Mouse (Mus musculus) adipose tissue, adult 10 weeks (tissue): ENCODE measurements around the gene Neurl2. TPM values are rescaled to one million over a fixed set of nuclear protein-coding genes. Genes with fewer than 3 reads are reported as not detected.

Experiments used
- polyA plus RNA-seq: library from polyadenylated mRNA; stranded (reverse); fragments of 350-450 nt; fragmentation: Illumina TruSeq; extraction: RNeasy Lipid Tissue Mini Kit (QIAGEN cat#74804); gene quantifications from one replicate; pipeline ENCODE4 v1.2.3, GENCODE M21; 2014; ENCODE audit warnings: low read depth, low replicate concordance

The Neurl2 gene
- polyA plus RNA-seq: 3.0 TPM

DNA sequence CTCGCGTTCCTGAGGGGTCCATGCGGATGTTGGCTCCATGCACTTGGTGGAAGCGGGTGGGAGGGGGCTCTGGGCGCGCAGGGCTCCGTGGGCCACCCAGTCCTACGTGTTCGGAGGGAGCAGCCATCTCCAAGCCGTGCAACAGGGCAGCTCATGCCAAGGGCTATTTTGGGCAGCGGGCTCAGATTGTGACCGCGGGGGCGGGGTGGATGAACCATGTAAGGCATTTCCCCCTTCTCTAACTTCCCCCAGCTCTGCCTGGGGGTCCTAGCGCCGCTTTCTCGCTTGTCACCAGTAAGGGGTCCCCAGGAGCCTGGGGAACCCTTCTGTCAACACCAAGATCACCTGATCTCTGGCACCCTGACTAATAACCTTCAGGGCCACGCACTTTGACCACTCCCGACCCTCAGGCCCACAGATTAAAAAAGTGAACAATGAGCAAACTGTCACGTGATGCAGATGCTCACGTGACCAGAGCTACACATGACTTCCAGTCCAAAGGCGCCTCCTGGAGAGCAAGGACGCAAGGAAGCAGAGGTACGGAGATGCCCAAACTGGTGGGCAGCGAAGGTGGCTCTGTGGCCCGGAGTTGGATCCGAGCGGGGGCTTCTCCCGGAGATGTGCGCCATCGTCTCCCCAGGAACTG, at the start of gene Neurl2:
Gene Neurl2, minus strand, starts transcription at position 143 of the 646 bp plus-strand sequence.

DNA sequence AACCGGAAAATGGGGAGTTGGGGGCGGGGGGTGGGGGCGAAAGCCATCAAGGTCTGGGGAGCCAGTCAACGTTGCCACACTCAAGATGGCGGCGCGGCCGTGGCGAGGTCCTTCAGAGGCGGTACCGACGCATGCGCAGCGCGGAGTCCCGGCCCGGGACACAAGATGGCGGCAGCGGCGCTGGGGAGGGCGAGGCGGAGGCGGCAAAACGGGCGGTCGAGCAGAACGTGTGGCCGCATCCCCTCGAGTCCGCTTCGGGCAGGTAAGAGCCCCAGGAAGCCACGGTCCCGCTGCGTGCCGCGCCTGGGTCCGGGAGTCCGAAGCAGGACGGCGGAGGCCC, 45.9 kb upstream of the Neurl2 start, which contains the start of gene Pcif1:
Gene Pcif1, plus strand, starts transcription at position 77 of the 340 bp plus-strand sequence.

DNA sequence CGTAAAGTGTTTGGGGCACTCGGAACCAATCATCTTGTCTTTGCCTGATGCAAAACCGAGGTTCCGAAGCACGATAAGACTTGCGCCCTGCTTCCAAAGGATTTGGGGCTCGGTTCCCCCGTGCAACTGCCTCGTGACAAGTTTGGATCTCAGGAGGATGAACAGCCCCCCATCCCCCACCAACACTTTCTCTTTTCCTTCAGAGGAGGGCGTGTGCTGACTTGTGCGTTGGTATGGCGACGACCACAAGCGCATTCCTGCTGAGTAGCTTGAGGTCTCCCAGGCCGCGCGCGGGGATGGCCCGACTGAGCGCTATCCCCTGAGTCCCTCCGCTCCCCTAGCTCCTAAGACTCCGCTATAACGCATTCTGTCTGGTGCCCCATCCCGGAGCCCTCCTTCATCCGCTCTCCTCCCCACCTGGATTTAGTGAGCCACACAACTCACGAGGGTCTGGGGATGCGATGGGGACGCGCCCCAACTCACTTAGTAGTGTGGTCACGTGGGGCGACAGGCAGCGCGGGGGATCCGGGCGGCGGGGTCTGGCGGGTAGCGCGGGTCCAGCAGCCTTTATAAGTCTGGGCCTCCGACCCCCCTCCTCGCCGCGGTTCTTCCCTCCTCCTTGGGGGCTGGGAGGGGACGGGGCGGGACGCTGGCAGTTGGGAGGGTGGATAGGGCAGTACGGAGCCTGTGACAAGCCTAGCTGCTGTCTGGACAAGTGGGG, 24.0 kb upstream of the Neurl2 start, which contains the start of gene Pltp:
Gene Pltp, minus strand, starts transcription at position 611 of the 721 bp plus-strand sequence.

DNA sequence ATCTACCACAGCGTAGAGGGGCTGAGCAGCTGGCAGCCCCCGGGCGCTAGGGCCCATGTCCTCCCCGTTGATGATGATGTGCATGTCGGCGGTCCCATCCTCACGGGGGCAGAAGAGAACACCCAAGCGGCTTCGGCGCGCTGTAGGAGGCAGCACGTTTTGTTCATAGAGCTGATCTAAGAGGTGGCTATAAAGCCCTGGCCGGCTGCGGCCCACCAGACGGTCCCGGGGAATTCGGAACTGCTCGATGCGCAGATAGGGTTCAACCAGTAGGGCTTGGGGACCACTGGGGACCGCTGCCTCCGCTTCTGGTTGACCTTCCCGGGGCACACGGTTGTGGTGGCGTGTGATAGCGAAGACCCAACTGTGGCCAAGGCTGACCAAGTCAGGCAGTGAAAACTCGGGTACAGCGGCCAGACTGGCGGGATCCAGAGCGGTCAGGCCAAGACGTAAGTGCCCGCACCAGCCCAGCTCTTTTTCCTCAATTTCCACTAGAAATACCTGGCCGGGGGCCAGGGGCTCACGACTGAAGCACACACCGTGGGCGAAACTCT, 431 bp downstream of the Neurl2 start, which contains the start of gene Ctsa:
Gene Ctsa, plus strand, starts transcription at position 126 of the 554 bp plus-strand sequence.

DNA sequence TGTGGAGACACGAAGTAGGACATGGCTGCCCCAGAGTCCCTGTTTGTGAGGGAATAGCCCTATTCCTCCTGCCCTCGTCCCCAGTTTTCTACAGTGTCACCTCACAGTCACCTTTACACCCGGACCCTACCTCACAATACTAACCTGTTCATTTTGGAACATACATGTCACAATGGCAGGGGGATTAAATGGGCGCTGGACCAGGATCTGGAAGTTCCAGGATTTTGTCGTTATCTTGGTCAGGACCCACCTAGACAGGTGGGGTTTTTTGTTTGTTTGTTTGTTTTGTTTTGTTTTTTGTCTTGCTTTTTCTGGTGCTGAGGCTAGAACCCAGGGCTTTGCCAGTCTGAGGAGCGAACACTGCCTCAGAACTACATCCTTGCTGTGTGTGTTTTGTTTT, 4.8 kb downstream of the Neurl2 start, which contains the start of gene Spata25:
Gene Spata25, minus strand, starts transcription at position 101 of the 400 bp plus-strand sequence.

DNA sequence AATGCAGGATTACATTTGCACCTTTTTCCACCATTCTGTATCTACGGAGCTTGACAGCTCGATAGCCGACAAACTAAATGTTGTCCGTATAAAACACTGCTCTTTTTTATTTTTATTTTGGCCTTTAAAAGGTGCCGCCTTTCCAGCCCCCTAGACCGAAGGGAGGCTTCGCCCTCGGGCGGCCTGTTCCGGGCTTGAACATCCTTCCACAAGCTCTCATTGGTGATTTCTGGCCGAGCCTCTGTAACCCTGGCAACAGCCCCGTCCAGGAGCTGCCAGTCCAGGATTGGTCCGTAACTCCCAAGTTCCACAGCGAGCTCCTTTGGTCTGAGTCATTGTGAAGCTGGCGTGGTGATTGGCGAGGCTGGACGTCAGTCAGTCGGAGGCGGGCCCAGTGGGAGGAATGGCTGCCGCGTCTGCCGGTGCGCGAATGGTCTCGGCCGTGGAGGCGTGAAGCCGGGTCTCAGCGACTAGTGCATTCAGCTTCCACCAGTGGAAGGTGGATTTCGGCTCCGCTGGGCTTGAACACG, 10.6 kb downstream of the Neurl2 start, which contains the start of gene Zswim1:
Gene Zswim1, plus strand, starts transcription at position 51 of the 530 bp plus-strand sequence.

DNA sequence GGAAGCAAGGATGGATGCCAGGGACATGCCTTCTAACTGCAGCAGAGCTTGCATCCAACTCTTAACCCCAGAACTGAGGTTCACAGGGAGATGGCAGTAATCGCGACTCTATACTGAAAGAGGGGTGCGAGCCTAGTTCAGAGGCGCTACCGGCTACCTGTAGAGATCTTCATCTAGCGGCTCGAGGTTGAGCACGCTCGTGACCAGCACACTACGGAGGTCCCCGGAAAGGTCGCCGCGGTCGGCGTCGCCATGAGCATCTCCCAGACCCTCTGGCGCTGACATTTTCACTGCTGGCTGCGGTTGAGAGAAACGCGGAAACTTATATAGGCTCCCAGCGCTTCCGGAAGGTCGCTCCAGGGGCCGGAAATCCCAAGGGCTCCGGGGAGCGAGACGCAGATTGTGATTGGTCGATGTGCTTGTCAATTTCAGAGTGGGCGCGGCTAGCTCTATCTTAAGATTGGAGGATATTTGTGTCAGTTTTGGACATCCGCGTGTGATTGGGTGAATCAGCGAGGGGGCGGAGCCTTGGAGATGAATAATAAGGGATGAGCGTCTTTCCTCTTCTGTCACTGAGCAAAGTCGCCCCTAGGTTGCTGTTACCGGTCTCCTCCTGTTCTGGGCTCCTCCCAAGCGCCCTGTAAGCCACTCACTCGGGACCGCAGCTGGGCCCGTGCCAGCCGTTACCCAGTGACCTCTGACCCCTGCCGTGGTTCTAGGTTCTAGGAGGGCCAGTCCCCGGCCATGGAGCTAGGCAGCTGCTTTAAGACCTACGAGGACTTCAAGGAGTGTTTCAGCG, 28.5 kb downstream of the Neurl2 start, which contains the start of the genes Acot8 and Zswim3:
Gene Acot8, minus strand, starts transcription at position 350 of the 799 bp plus-strand sequence.
Gene Zswim3, plus strand, starts transcription at position 566 of the 799 bp plus-strand sequence.

DNA sequence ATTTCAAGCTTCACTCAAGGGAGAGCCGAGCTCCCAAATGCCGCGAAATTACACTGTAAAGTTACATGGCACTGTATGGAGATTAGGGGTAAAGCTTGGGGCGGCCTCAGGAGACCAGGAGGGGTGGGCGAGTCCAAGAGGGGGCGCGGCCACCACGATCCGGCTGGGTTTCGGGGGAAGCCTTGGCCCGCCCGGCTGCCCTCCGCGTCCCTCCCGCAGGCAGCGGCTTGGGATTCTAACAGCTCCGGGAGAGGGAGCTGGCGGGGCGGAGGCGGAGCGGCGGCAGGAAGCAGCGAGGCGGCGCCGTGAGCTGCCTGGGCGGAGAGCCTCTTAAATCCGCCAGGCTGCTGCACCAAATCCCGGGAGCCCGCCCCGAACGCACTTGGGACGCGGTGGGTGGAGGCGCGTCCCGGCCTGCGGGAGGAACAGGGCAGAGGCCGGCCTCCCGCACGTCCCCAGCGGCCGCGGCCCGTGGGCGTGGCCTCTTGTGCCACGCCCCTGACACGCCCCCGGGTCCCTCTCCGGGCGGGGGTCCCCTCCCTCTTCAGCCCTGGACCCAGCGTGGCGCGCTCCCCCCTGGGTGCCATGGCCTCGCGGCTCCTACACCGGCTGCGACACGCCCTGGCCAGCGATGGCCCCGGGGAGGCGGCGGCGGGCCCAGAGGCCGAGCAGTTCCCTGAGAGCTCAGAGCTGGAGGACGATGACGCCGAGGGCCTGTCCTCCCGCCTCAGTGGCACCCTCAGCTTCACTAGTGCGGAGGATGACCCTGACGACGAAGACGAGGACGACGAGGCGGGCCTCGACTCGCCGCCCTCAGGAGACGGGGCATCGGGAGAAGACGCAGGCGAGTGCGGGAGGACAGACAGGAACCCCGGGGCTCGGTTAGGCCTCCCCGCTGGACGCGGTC, 47.5 kb downstream of the Neurl2 start, which contains the start of gene Snx21:
Gene Snx21, plus strand, starts transcription at position 343 of the 907 bp plus-strand sequence.

Other genes with a start within 250 kb of the Neurl2 start
- gene Wfdc6a, start 248.0 kb downstream of the Neurl2 start, polyA plus RNA-seq: 118 TPM
- gene Eppin, start 239.9 kb downstream of the Neurl2 start, polyA plus RNA-seq: 285 TPM
- gene Wfdc6b, start 219.9 kb downstream of the Neurl2 start, polyA plus RNA-seq: 215 TPM
- gene Wfdc8, start 219.8 kb downstream of the Neurl2 start, polyA plus RNA-seq: 244 TPM
- 298 TPM for gene Wfdc16, start 194.7 kb downstream of the Neurl2 start, polyA plus RNA-seq
- 2,863 TPM for gene Wfdc10, start 177.4 kb downstream of the Neurl2 start, polyA plus RNA-seq
- gene Wfdc9, start 176.9 kb downstream of the Neurl2 start, polyA plus RNA-seq: 297 TPM
- 41.2 TPM for gene Wfdc11, start 159.4 kb downstream of the Neurl2 start, polyA plus RNA-seq
- gene Wfdc13, start 148.3 kb downstream of the Neurl2 start, polyA plus RNA-seq: 775 TPM
- gene Spint4, start 135.0 kb downstream of the Neurl2 start, polyA plus RNA-seq: 1,086 TPM
- gene Spint5, start 118.2 kb downstream of the Neurl2 start, polyA plus RNA-seq: 379 TPM
- gene Wfdc3, start 87.5 kb downstream of the Neurl2 start, polyA plus RNA-seq: 12.2 TPM
- 26.0 TPM for gene Dnttip1, start 87.5 kb downstream of the Neurl2 start, polyA plus RNA-seq
- gene Ube2c, start 63.6 kb downstream of the Neurl2 start, polyA plus RNA-seq: 5.0 TPM
- 1.0 TPM for gene Tnnc2, start 53.5 kb downstream of the Neurl2 start, polyA plus RNA-seq
- gene Snx21, start 47.6 kb downstream of the Neurl2 start, polyA plus RNA-seq: 18.3 TPM
- gene Acot8, start 28.6 kb downstream of the Neurl2 start, polyA plus RNA-seq: 19.6 TPM
- gene Zswim3, start 28.4 kb downstream of the Neurl2 start, polyA plus RNA-seq: 4.2 TPM
- gene Zswim1, start 10.8 kb downstream of the Neurl2 start, polyA plus RNA-seq: 8.6 TPM
- gene Spata25, start 4.9 kb downstream of the Neurl2 start, polyA plus RNA-seq: 1.6 TPM
- gene Ctsa, start 583 bp downstream of the Neurl2 start, polyA plus RNA-seq: 142 TPM
- gene Pltp, start 24.3 kb upstream of the Neurl2 start, polyA plus RNA-seq: 169 TPM
- 38.8 TPM for gene Pcif1, start 45.8 kb upstream of the Neurl2 start, polyA plus RNA-seq
- gene Zfp335, start 78.3 kb upstream of the Neurl2 start, polyA plus RNA-seq: 11.1 TPM
- 9.1 TPM for gene Mmp9, start 107.3 kb upstream of the Neurl2 start, polyA plus RNA-seq
- gene Slc12a5, start 127.3 kb upstream of the Neurl2 start, polyA plus RNA-seq: 1.6 TPM
- gene Ncoa5, start 201.4 kb upstream of the Neurl2 start, polyA plus RNA-seq: 23.6 TPM
- gene Cd40, start 222.2 kb upstream of the Neurl2 start, polyA plus RNA-seq: 2.2 TPM